Mouse (Mus musculus): ENCODE data around the gene Ndufaf2. TPM values are rescaled to one million over a fixed set of nuclear protein-coding genes. Genes with fewer than 3 reads are reported as not detected.
A peak's percentile ranks its signal among the peaks of the same experiment; 100 is the strongest.

Ndufaf2 gene
- polyA plus RNA-seq, 1 experiment from 2014 or later = 35.7 TPM

GRCm38 (mm10) chr13:108063374-108064134 lies 94.9 kb downstream of the Ndufaf2 start:
- WGBS = 50% methylated on average over 11 of the region's 11 CpGs
- ATAC-seq (peak; percentile 84), DNase-seq (ENCODE audit: low spot score) (peak; percentile 68)
- Histone ChIP-seq H3K27ac (ENCODE audit: low read length) (peak overlapping the region; percentile 54), H3K9ac (replicated peaks; ENCODE audit: low read depth) (no peak overlapping the region), H3K27me3 (replicated peaks; ENCODE audit: insufficient read depth, low read length) (no peaks in the 10 kb centered on the region), H3K4me1 (ENCODE audit: insufficient read depth, low read depth, low read length) (no peaks in the 10 kb centered on the region), H3K4me3 (ENCODE audit: low read depth, low read length) (no peak overlapping the region), H3K9me3 (ENCODE audit: low read length) (no peaks in the 10 kb centered on the region), H3K4me2 (replicated peaks; ENCODE audit: low read depth, low read length) (no peak overlapping the region), H3K36me3 (ENCODE audit: insufficient read depth, low read length) (no peaks in the 10 kb centered on the region)
- TF ChIP-seq CTCF (IDR thresholded peaks at IDR 0.05) = peak; percentile 28
- no peak for TF ChIP-seq EP300 (IDR thresholded peaks at IDR 0.05)

DNA sequence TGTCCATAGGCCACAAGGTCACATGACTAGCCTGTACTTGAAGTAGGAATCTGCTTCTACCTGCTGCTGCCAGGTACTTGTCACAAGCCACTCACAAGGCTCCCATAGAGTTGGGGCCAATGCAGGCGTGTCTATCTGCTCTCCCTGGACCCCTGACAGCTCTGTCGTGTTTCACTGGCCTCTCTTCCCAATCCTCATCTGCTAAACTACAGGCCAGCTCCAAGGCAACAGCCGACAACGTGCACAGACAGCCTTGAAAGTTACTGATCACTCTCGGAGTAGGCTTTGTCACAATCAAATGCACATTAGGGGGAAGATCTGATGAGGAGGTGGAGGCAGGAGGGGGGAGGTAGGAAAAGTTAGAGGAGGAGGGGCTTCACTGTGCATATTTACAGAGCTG lies 95.5 kb downstream of the Ndufaf2 start:
- Histone ChIP-seq H3K36me3 (ENCODE audit: insufficient read depth, low read length) (no peaks in the 10 kb centered on the region), H3K4me3 (ENCODE audit: low read depth, low read length) (no peak overlapping the region), H3K4me2 (replicated peaks; ENCODE audit: low read depth, low read length) (no peak overlapping the region), H3K9ac (replicated peaks; ENCODE audit: low read depth) (no peak overlapping the region), H3K4me1 (ENCODE audit: insufficient read depth, low read depth, low read length) (no peaks in the 10 kb centered on the region), H3K27me3 (replicated peaks; ENCODE audit: insufficient read depth, low read length) (no peaks in the 10 kb centered on the region), H3K9me3 (ENCODE audit: low read length) (no peaks in the 10 kb centered on the region), H3K27ac (ENCODE audit: low read length) (no peak overlapping the region)
- 37% methylated on average over 5 of the region's 5 CpGs for WGBS
- TF ChIP-seq CTCF (IDR thresholded peaks at IDR 0.05) (no peak), EP300 (IDR thresholded peaks at IDR 0.05) (no peak)
- no peak for DNase-seq (ENCODE audit: low spot score)
- peak; percentile 67 for ATAC-seq

DNA sequence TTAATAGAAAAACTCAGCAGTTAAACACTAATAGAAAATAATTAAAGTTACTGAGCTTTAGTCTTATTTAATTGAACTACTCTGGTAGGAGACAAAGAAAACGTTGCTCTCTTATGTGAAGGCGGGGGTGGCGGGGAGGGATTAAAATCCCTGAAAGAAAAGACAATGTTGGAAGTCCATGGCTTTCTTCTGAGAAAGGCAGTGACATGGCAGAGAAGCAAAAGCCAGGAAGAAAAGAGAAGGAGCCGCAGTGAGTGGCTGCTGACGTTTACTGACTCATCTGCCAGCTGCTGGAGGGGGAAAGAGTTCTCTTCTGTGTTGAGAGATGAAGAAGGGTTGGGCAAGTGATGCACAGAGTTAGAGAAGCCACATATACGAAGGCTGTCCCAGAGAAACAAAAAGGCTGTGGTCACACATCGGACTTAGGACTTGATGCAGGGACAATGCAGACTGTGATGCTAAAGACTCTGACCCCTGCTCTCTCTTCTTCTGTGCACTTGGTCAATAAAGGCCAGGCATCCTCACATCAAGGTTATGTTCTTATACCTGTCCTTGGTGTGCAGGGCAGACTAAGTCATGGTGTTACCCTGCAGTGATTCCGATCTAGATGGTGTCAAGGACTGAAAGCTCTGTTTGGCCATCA lies 97.4 kb downstream of the Ndufaf2 start:
- H3K4me3 ChIP-seq (ENCODE audit: low read depth, low read length) = no peak overlapping the region
- no peak overlapping the region for H3K4me2 ChIP-seq (replicated peaks; ENCODE audit: low read depth, low read length)
- H3K9ac ChIP-seq (replicated peaks; ENCODE audit: low read depth) = no peak overlapping the region
- H3K9me3 ChIP-seq (ENCODE audit: low read length) = no peaks in the 10 kb centered on the region
- no peak overlapping the region for H3K27ac ChIP-seq (ENCODE audit: low read length)
- ATAC-seq = no peak
- no peaks in the 10 kb centered on the region for H3K4me1 ChIP-seq (ENCODE audit: insufficient read depth, low read depth, low read length)
- DNase-seq (ENCODE audit: low spot score) = peak; percentile 48
- TF ChIP-seq CTCF (IDR thresholded peaks at IDR 0.05) (no peak), EP300 (IDR thresholded peaks at IDR 0.05) (no peak)
- H3K36me3 ChIP-seq (ENCODE audit: insufficient read depth, low read length) = no peaks in the 10 kb centered on the region
- H3K27me3 ChIP-seq (replicated peaks; ENCODE audit: insufficient read depth, low read length) = no peaks in the 10 kb centered on the region
- WGBS = 57% methylated on average over 8 of the region's 8 CpGs

- Histone ChIP-seq H3K4me3 (ENCODE audit: low read depth, low read length) (no peak overlapping the region), H3K9ac (replicated peaks; ENCODE audit: low read depth) (no peak overlapping the region), H3K27ac (ENCODE audit: low read length) (no peak overlapping the region), H3K27me3 (replicated peaks; ENCODE audit: insufficient read depth, low read length) (no peaks in the 10 kb centered on the region), H3K4me2 (replicated peaks; ENCODE audit: low read depth, low read length) (no peak overlapping the region), H3K9me3 (ENCODE audit: low read length) (no peaks in the 10 kb centered on the region), H3K4me1 (ENCODE audit: insufficient read depth, low read depth, low read length) (no peaks in the 10 kb centered on the region), H3K36me3 (ENCODE audit: insufficient read depth, low read length) (no peaks in the 10 kb centered on the region)
- DNase-seq (ENCODE audit: low spot score) (no peak), ATAC-seq (no peak)
- TF ChIP-seq CTCF (IDR thresholded peaks at IDR 0.05) (no peak), EP300 (IDR thresholded peaks at IDR 0.05) (no peak)
- 35% methylated on average over 7 of the region's 7 CpGs for WGBS
Measured at GRCm38 (mm10) chr13:108060286-108060885, 98.0 kb downstream of the Ndufaf2 start.

- Histone ChIP-seq H3K9ac (replicated peaks; ENCODE audit: low read depth) (no peak overlapping the region), H3K36me3 (ENCODE audit: insufficient read depth, low read length) (no peaks in the 10 kb centered on the region), H3K9me3 (ENCODE audit: low read length) (no peaks in the 10 kb centered on the region), H3K4me3 (ENCODE audit: low read depth, low read length) (no peak overlapping the region), H3K27ac (ENCODE audit: low read length) (no peak overlapping the region), H3K4me2 (replicated peaks; ENCODE audit: low read depth, low read length) (no peak overlapping the region), H3K4me1 (ENCODE audit: insufficient read depth, low read depth, low read length) (no peaks in the 10 kb centered on the region), H3K27me3 (replicated peaks; ENCODE audit: insufficient read depth, low read length) (no peaks in the 10 kb centered on the region)
- DNase-seq (ENCODE audit: low spot score) (peak; percentile 67), ATAC-seq (peak; percentile 79)
- TF ChIP-seq EP300 (IDR thresholded peaks at IDR 0.05) (no peak), CTCF (IDR thresholded peaks at IDR 0.05) (no peak)
- 40% methylated on average over 3 of the region's 3 CpGs for WGBS
Measured at GRCm38 (mm10) chr13:108056896-108057295, 101.5 kb downstream of the Ndufaf2 start.

DNA sequence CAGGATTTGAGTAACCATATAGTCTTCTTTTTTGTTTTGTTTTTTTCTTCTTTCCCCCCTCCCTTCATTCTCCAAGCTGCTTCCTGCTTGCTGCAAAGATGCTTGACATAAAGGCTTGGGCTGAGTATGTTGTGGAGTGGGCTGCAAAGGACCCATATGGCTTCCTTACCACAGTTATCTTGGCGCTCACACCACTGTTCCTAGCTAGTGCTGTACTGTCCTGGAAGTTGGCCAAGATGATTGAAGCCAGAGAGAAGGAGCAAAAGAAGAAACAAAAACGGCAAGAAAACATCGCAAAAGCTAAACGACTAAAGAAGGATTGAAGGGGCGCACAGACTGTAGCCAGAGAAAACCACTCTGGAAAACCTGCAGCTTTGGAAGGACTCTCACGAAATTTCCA lies 111.1 kb downstream of the Ndufaf2 start:
- H3K4me1 ChIP-seq (ENCODE audit: insufficient read depth, low read depth, low read length) = peaks cover 17% of the 10 kb centered on the region; the same call in 1 of the 2 replicates
- no peak for ATAC-seq

More for the DNA sequence above, 111.1 kb downstream of the Ndufaf2 start:
- 70% methylated on average over 6 of the region's 6 CpGs for WGBS
- Histone ChIP-seq H3K36me3 (ENCODE audit: insufficient read depth, low read length) (no peaks in the 10 kb centered on the region), H3K4me2 (replicated peaks; ENCODE audit: low read depth, low read length) (no peak overlapping the region), H3K4me3 (ENCODE audit: low read depth, low read length) (no peak overlapping the region), H3K9ac (replicated peaks; ENCODE audit: low read depth) (no peak overlapping the region), H3K27me3 (replicated peaks; ENCODE audit: insufficient read depth, low read length) (no peaks in the 10 kb centered on the region), H3K27ac (ENCODE audit: low read length) (no peak overlapping the region), H3K9me3 (ENCODE audit: low read length) (no peaks in the 10 kb centered on the region)
- TF ChIP-seq EP300 (IDR thresholded peaks at IDR 0.05) (no peak), CTCF (IDR thresholded peaks at IDR 0.05) (no peak)
- DNase-seq (ENCODE audit: low spot score) = no peak

Measured in lung, postnatal 0 days (tissue).